Mouse (Mus musculus): ENCODE data around the gene Sema3b. TPM values are rescaled to one million over a fixed set of nuclear protein-coding genes. Genes with fewer than 3 reads are reported as not detected.

Sema3b gene
- polyA plus RNA-seq (2016; fragmentation: Nextera tagmentation; extraction: Ambion mirVana) = 2.2 and 3.6 TPM in 2 replicates

DNA sequence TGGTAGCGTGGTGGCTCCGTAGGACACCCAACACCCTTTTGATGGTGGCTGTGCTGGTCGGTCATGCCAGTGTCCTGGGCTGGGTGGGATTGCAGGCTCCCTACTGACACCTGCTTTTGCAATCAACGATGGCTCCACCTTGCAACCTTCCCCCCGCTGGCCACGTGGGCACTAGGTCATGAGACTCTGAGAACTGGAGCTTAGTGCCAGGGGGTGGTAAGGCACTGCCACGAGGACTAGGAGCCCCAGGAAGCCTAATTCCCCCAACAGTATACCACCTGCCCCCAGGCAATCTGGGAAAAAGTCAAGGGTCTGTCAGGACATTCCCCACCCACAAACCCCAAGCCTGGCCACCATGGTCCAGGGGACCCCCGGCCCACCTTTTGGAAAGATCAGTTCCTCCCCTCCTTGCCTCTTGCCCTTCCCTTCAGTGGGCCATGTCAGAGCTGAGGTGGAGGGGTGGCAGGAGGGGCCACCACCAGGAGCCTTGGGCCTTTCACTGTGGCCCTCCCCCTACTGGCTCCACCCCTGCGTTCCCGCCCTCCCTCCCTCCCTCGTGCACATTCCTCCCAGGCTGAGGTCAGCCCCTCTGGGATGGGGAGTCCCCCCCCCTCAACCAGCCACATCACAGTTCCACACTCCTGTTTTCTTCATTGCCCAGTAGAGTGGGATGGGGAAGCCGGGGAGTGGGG is at the start of gene Sema3b:
Sema3b (minus strand) TSS at position 489 of the 692 bp plus-strand sequence.
- no peak for DNase-seq (ENCODE audit: low spot score)
- Histone ChIP-seq H3K27ac (peak within 1 kb of the TSS; percentile 82), H3K27me3 (ENCODE audit: low read depth, poor library complexity, severe bottlenecking) (peaks cover 2% of the 10 kb centered on the region; the same call in 1 of the 2 replicates), H3K36me3 (peaks cover 4% of the 10 kb centered on the region), H3K4me1 (peaks cover 88% of the 10 kb centered on the region), H3K9me3 (replicated peaks) (no peaks in the 10 kb centered on the region), H3K4me3 (peak within 1 kb of the TSS; percentile 24; the same call in 1 of the 2 replicates)
- WGBS = 40% methylated on average over 12 of the region's 12 CpGs

GRCm38 (mm10) chr9:107658096-107658495 is 49.1 kb upstream of the Sema3b start:
- Histone ChIP-seq H3K27ac (no peak overlapping the region), H3K4me1 (peaks cover 5% of the 10 kb centered on the region; the same call in 1 of the 2 replicates), H3K36me3 (no peaks in the 10 kb centered on the region; the same call in 1 of the 2 replicates), H3K4me3 (no peak overlapping the region), H3K9me3 (replicated peaks) (no peaks in the 10 kb centered on the region), H3K27me3 (ENCODE audit: low read depth, poor library complexity, severe bottlenecking) (no peaks in the 10 kb centered on the region)
- WGBS = 90% methylated on average over 6 of the region's 6 CpGs
- DNase-seq (ENCODE audit: low spot score) = no peak

GRCm38 (mm10) chr9:107657144-107657543 is 48.1 kb upstream of the Sema3b start:
- WGBS = 95% methylated on average over 5 of the region's 5 CpGs
- DNase-seq (ENCODE audit: low spot score) = no peak
- Histone ChIP-seq H3K27me3 (ENCODE audit: low read depth, poor library complexity, severe bottlenecking) (no peaks in the 10 kb centered on the region), H3K27ac (no peak overlapping the region), H3K4me1 (peaks cover 5% of the 10 kb centered on the region; the same call in 1 of the 2 replicates), H3K36me3 (no peaks in the 10 kb centered on the region; the same call in 1 of the 2 replicates), H3K9me3 (replicated peaks) (no peaks in the 10 kb centered on the region), H3K4me3 (no peak overlapping the region)

DNA sequence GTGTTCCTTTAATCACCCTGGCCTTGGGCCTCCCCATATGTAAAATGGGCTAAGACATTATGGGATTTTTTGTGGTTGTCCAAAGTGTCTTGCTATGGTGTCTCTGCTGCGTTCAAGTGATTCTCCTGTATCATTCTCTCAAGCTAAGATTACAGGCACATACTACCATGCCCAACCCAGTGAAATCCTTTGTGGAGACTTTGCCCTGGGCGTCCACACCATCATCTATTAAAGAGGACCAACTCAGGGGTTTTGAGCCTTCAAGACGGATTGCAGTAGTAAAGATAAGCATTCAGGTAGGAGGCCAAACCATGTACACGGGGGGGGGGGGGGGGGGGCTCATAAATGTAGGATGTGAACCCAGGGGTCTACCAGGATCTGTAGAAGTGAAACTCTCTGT is 45.6 kb upstream of the Sema3b start:
- no peaks in the 10 kb centered on the region for H3K27me3 ChIP-seq (ENCODE audit: low read depth, poor library complexity, severe bottlenecking)
- 81% methylated on average over 4 of the region's 4 CpGs for WGBS
- H3K36me3 ChIP-seq = peaks cover 2% of the 10 kb centered on the region; the same call in 1 of the 2 replicates
- no peak for DNase-seq (ENCODE audit: low spot score)
- peaks cover 14% of the 10 kb centered on the region for H3K4me1 ChIP-seq
- H3K27ac ChIP-seq = no peak overlapping the region
- H3K9me3 ChIP-seq (replicated peaks) = no peaks in the 10 kb centered on the region
- no peak overlapping the region for H3K4me3 ChIP-seq

- no peaks in the 10 kb centered on the region for H3K9me3 ChIP-seq (replicated peaks)
- H3K27me3 ChIP-seq (ENCODE audit: low read depth, poor library complexity, severe bottlenecking) = no peaks in the 10 kb centered on the region
- no peak for DNase-seq (ENCODE audit: low spot score)
- H3K4me3 ChIP-seq = no peak overlapping the region
- peaks cover 2% of the 10 kb centered on the region; the same call in 1 of the 2 replicates for H3K36me3 ChIP-seq
- 89% methylated on average over 2 of the region's 2 CpGs for WGBS
- H3K4me1 ChIP-seq = peaks cover 12% of the 10 kb centered on the region
- no peak overlapping the region for H3K27ac ChIP-seq
Measured at GRCm38 (mm10) chr9:107653474-107653873, 44.4 kb upstream of the Sema3b start.

DNA sequence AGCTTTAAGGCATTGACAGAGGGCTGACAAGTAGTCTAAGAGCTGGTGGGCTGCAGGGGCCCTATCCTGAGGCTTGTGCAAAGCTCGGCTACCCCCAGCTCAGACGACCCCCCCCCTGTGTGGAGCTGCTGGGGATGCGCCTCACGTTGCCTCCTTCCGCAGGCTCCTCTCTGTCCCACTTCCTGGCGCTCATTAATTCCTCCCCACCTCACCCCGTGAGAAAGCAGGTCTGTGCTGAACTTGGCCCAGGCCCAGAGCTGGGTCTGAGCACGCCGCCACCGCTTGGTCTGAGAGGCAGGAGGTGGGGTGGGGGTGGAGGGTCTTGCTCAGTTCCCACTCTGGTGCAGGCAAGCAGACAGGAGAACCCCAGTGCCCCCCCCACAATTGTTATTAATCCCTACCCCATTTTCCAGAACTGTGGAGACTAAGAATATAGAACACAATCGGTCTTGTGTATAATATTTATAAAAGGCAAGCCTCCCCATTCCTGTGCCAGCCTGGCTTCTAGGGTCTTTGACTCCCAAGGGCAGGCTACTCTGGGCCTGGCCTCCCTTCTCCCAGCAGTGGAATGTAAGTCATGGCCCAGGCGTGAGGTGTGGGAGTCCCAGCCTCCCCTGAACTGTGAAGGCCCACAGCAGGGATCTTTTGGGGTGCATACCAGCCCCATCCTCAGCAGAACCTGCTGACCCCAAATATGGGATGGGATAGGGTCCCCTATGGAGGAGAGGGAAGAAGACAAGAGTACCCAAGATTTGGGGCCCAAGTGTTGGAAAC is 41.9 kb upstream of the Sema3b start:
- no peak overlapping the region for H3K4me3 ChIP-seq
- no peaks in the 10 kb centered on the region for H3K9me3 ChIP-seq (replicated peaks)
- no peaks in the 10 kb centered on the region for H3K27me3 ChIP-seq (ENCODE audit: low read depth, poor library complexity, severe bottlenecking)
- 61% methylated on average over 12 of the region's 12 CpGs for WGBS
- peaks cover 2% of the 10 kb centered on the region; the same call in 1 of the 2 replicates for H3K36me3 ChIP-seq
- H3K4me1 ChIP-seq = peaks cover 12% of the 10 kb centered on the region
- H3K27ac ChIP-seq = peak overlapping the region; percentile 3; the same call in 1 of the 2 replicates
- DNase-seq (ENCODE audit: low spot score) = no peak

DNA sequence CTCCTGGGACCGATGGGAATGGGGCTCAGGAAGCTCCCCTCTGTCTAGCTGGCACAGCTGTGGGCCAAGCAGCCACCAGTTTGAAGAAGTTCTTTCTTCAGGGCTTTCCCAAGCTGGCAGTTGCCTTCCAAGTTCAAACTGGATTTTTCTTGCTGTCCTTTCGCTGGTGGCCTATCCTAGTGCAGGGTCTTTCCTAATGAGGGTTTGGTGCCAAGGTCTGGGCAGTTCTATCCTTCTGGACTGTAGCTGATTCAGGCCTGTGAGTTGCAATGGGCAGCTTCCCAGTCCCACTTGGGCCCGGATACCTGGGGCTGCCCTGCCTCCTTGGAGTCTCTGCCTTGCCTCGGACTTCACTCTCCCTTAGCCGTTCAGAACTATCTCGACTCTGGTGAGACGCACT is 41.2 kb upstream of the Sema3b start:
- 0 out of 2 replicates have a peak, but pooled peaks cover 2% of the 10 kb centered on the region for H3K36me3 ChIP-seq
- H3K9me3 ChIP-seq (replicated peaks) = no peaks in the 10 kb centered on the region
- WGBS = 80% methylated on average over 7 of the region's 7 CpGs
- H3K27ac ChIP-seq = peak overlapping the region; percentile 3; the same call in 1 of the 2 replicates
- H3K4me3 ChIP-seq = no peak overlapping the region
- H3K27me3 ChIP-seq (ENCODE audit: low read depth, poor library complexity, severe bottlenecking) = no peaks in the 10 kb centered on the region
- DNase-seq (ENCODE audit: low spot score) = no peak
- peaks cover 15% of the 10 kb centered on the region for H3K4me1 ChIP-seq

DNA sequence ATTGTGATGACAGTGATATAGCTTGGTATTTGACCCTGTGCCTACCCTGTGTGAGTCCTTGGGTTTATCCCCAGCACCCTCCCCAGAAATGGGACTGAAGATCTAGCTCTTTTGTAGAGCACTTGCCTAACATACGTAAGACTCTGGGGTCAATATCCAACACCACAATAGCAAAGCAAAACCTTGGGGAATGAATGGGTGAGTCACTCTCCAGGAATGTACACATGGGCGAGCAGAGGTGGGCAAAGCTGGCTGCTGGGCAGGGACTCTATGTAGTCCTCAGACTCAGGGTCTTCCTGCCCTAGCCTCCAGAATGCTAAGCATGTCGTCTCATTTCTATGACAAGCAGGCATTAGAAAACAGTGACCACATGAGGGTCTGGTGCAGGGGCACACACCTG is 39.7 kb upstream of the Sema3b start:
- Histone ChIP-seq H3K36me3 (0 out of 2 replicates have a peak, but pooled peaks cover 2% of the 10 kb centered on the region), H3K4me1 (peaks cover 29% of the 10 kb centered on the region)
- WGBS = 83% methylated on average over 3 of the region's 3 CpGs

DNA sequence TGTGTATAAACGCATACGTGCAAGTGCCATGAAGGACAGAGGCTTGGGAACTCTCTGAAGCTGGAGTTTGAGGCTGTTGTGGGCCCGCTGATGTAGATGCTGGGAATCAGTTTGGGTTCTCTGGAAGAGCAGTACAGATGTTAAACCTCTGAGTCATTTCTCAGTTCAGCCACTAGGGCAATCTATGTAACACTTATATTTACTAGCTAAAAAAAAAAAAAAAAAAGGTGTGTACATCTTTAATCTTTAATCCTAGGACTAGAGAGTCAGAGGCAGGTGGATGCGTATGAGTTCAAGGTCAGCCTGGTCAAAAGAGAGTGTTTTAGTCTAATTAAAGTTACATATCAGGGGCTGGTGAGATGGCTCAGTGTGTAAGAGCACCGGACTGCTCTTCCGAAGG is 37.9 kb upstream of the Sema3b start:
- 0 out of 2 replicates have a peak, but pooled peaks cover 2% of the 10 kb centered on the region for H3K36me3 ChIP-seq
- no peak overlapping the region for H3K27ac ChIP-seq
- H3K27me3 ChIP-seq (ENCODE audit: low read depth, poor library complexity, severe bottlenecking) = no peaks in the 10 kb centered on the region
- H3K4me1 ChIP-seq = peaks cover 31% of the 10 kb centered on the region
- no peak overlapping the region for H3K4me3 ChIP-seq
- WGBS = 81% methylated on average over 6 of the region's 6 CpGs
- no peaks in the 10 kb centered on the region for H3K9me3 ChIP-seq (replicated peaks)
- DNase-seq (ENCODE audit: low spot score) = no peak

More for the DNA sequence above, 39.7 kb upstream of the Sema3b start:
- DNase-seq (ENCODE audit: low spot score) = no peak
- no peak overlapping the region for H3K4me3 ChIP-seq
- no peaks in the 10 kb centered on the region for H3K27me3 ChIP-seq (ENCODE audit: low read depth, poor library complexity, severe bottlenecking)
- H3K9me3 ChIP-seq (replicated peaks) = no peaks in the 10 kb centered on the region
- H3K27ac ChIP-seq = no peak overlapping the region

GRCm38 (mm10) chr9:107645577-107645976 is 36.5 kb upstream of the Sema3b start:
- Histone ChIP-seq H3K9me3 (replicated peaks) (no peaks in the 10 kb centered on the region), H3K27ac (no peak overlapping the region), H3K27me3 (ENCODE audit: low read depth, poor library complexity, severe bottlenecking) (no peaks in the 10 kb centered on the region), H3K4me1 (peaks cover 35% of the 10 kb centered on the region), H3K4me3 (no peak overlapping the region), H3K36me3 (no peaks in the 10 kb centered on the region)
- peak; percentile 93 for DNase-seq (ENCODE audit: low spot score)
- 8% methylated on average over 5 of the region's 5 CpGs for WGBS

- H3K4me3 ChIP-seq = peak overlapping the region; percentile 48; the same call in 1 of the 2 replicates
Measured at GRCm38 (mm10) chr9:107645153-107645510, 36.1 kb upstream of the Sema3b start.

GRCm38 (mm10) chr9:107644495-107645152 is 35.6 kb upstream of the Sema3b start:
- DNase-seq (ENCODE audit: low spot score) = peak; percentile 99
- peak overlapping the region; percentile 81 for H3K27ac ChIP-seq
- H3K9me3 ChIP-seq (replicated peaks) = no peaks in the 10 kb centered on the region
- no peaks in the 10 kb centered on the region for H3K36me3 ChIP-seq
- 6% methylated on average over 35 of the region's 35 CpGs for WGBS
- H3K27me3 ChIP-seq (ENCODE audit: low read depth, poor library complexity, severe bottlenecking) = no peaks in the 10 kb centered on the region
- peak overlapping the region; percentile 48 for H3K4me3 ChIP-seq
- peaks cover 39% of the 10 kb centered on the region for H3K4me1 ChIP-seq

More at GRCm38 (mm10) chr9:107645153-107645510, 36.1 kb upstream of the Sema3b start:
- Histone ChIP-seq H3K27ac (peak overlapping the region; percentile 81), H3K36me3 (no peaks in the 10 kb centered on the region), H3K4me1 (peaks cover 36% of the 10 kb centered on the region), H3K9me3 (replicated peaks) (no peaks in the 10 kb centered on the region), H3K27me3 (ENCODE audit: low read depth, poor library complexity, severe bottlenecking) (no peaks in the 10 kb centered on the region)
- 48% methylated on average over 7 of the region's 7 CpGs for WGBS
- no peak for DNase-seq (ENCODE audit: low spot score)
